Comparison of ENCODE assay signal across 10 mouse cellular contexts in the genomic region with DNA sequence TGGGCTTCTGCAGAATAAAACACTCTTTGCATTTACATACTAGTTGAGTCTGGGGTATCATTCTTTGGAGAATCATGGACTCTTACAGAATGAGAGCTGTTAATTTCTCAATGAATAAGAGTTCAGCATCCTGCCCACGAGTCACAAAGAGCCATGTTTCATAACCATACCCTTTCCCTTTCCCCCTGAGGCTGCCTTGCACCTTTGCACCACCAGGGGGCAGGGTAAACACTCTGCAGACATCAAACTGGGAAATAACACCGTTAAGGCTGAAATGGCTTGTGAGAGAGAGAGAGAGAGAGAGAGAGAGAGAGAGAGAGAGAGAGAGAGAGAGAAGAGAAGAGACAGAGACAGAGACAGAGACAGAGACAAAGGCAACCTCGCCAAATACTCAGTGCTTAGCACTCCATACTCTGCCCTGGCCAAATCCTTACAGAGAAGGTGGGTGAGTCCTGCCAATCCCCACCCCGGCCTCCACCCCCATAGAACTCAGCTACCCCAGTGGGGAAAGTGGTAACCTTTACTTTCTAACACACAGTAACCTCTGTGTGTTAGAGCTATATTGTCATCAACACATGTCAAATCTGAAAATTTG. TPM values are rescaled to one million over a fixed set of nuclear protein-coding genes. Genes with fewer than 3 reads are reported as not detected.
DNase-seq lines count a peak whose midpoint lies in the region; ATAC-seq lines count a peak whose summit lies in the region.
"Had no signal": no experiment of that assay in that cellular context is flagged by ENCODE, and none has a peak within 500 bp of the region (broad histone marks: within the 10 kb centered on the region; RNA-seq: fewer than 3 reads in every experiment).

No protein-coding gene starts in this region.

- DNase-seq in ovary, postnatal 10 days (ENCODE audit: low spot score), result peak; percentile 62
- DNase-seq in ovary, adult 18-20 months (ENCODE audit: low spot score), result no peak
- DNase-seq in brain, adult 2 months (ENCODE audit: low read depth, low spot score), result peak; percentile 90
- DNase-seq in induced T-regulatory cell, adult 2 months (ENCODE audit: low read depth), result peak; percentile 89
- DNase-seq in limb, embryonic 11.5 days (ENCODE audit: low spot score), result peak; percentile 92
- DNase-seq in retina, embryonic 14.5 days (ENCODE audit: low spot score), result peak; percentile 84
- peak; percentile 76 to 83 for DNase-seq in thymus, postnatal 36 days

- H3K9ac ChIP-seq in limb, embryonic 11.5 days (ENCODE audit: low read length), result no peak overlapping the region
- H3K9ac ChIP-seq: heart, embryonic 13.5 days had no signal

- 0 out of 2 replicates have a peak, but pooled peaks have one; percentile 59 for ATAC-seq in erythroid progenitor cell, adult 5-6 weeks (replicated peaks; ENCODE audit: low FRiP score, poor library complexity, severe bottlenecking)
- ATAC-seq in limb, embryonic 11.5 days (ENCODE audit: insufficient number of reproducible peaks, low FRiP score, low TSS enrichment, low read depth), result no peak

- 40% methylated on average over 4 of the region's 4 CpGs for WGBS in limb, embryonic 11.5 days

- H3K36me3 ChIP-seq in limb, embryonic 11.5 days (ENCODE audit: control insufficient read depth, insufficient read depth, low read length), result no peaks in the 10 kb centered on the region
- H3K36me3 ChIP-seq: heart, embryonic 13.5 days had no signal

- no peak overlapping the region for H3K4me3 ChIP-seq in limb, embryonic 11.5 days (ENCODE audit: low read depth, low read length)
- H3K4me3 ChIP-seq: heart, embryonic 13.5 days had no signal

- H3K27me3 ChIP-seq in limb, embryonic 11.5 days (ENCODE audit: control insufficient read depth, insufficient read depth, low read length), result no peaks in the 10 kb centered on the region
- H3K27me3 ChIP-seq: heart, embryonic 13.5 days had no signal

- H3K4me1 ChIP-seq in limb, embryonic 11.5 days (ENCODE audit: control insufficient read depth, insufficient read depth, low read length), result no peaks in the 10 kb centered on the region

- H3K4me2 ChIP-seq in limb, embryonic 11.5 days (ENCODE audit: low read depth, severe bottlenecking), result no peak overlapping the region
- H3K4me2 ChIP-seq: heart, embryonic 13.5 days had no signal

- H3K27ac ChIP-seq in limb, embryonic 11.5 days (replicated peaks; ENCODE audit: low read depth, low read length), result no peak overlapping the region

- no peaks in the 10 kb centered on the region for H3K9me3 ChIP-seq in limb, embryonic 11.5 days (ENCODE audit: control insufficient read depth, low read length)
- H3K9me3 ChIP-seq: heart, embryonic 13.5 days had no signal

RNA-seq across cellular contexts. Expression of a gene that starts 34.9 kb away (rescaled TPM):
- total RNA-seq in erythroid progenitor cell, adult 5-6 weeks (2015; ENCODE audit: low replicate concordance), result not detected in 2 replicates
- not detected in 2 replicates for total RNA-seq in erythroid progenitor cell, adult 5-6 weeks (2017; ENCODE audit: low replicate concordance)
- polyA plus RNA-seq in limb, embryonic 11.5 days (2014; fragmentation: Nextera tagmentation; extraction: Ambion mirVana), result not detected in 2 replicates
- polyA plus RNA-seq: heart, embryonic 13.5 days; stomach, embryonic 16.5 days had no signal

RNA-seq across cellular contexts. Expression of a gene that starts 42.8 kb away (rescaled TPM):
- total RNA-seq in erythroid progenitor cell, adult 5-6 weeks (2015; ENCODE audit: low replicate concordance), result not detected in 2 replicates
- total RNA-seq in erythroid progenitor cell, adult 5-6 weeks (2017; ENCODE audit: low replicate concordance), result not detected in 2 replicates
- polyA plus RNA-seq in limb, embryonic 11.5 days (2014; fragmentation: Nextera tagmentation; extraction: Ambion mirVana), result 9.9 and 12.1 TPM in 2 replicates
